Mouse (Mus musculus) R1 (cell line): ENCODE results near the gene Fuca1.

Source experiments
- DNase-seq: peaks from one replicate; pipeline ENCODE4 v3.0.0-alpha.2; 2018; ENCODE audit warnings: low read depth, low spot score

The Fuca1 gene

GRCm38 (mm10) chr4:135920304-135921241 lies at the start of gene Fuca1:
Gene Fuca1 (plus strand): TSS chr4:135920735.
- DNase-seq = peak; percentile 98

- no peak for DNase-seq
These were observed 48.5 kb upstream of the Fuca1 start for GRCm38 (mm10) chr4:135872015-135872414.

GRCm38 (mm10) chr4:135872589-135873391 lies 47.7 kb upstream of the Fuca1 start:
- peak; percentile 40 for DNase-seq

- peak; percentile 93 for DNase-seq
These were observed 46.9 kb upstream of the Fuca1 start, which contains the start of gene Pnrc2 for GRCm38 (mm10) chr4:135873526-135874202. Gene Pnrc2 (minus strand): TSS chr4:135873850.

- DNase-seq = no peak
These were observed 45.7 kb upstream of the Fuca1 start for GRCm38 (mm10) chr4:135874564-135875535.

- DNase-seq = no peak
These were observed 45.0 kb upstream of the Fuca1 start for GRCm38 (mm10) chr4:135875546-135875945.

- DNase-seq = peak; percentile 56
These were observed 44.4 kb upstream of the Fuca1 start for GRCm38 (mm10) chr4:135875991-135876582.

GRCm38 (mm10) chr4:135876583-135877020 lies 43.9 kb upstream of the Fuca1 start:
- peak; percentile 76 for DNase-seq

- DNase-seq = no peak
These were observed 42.8 kb upstream of the Fuca1 start for GRCm38 (mm10) chr4:135877742-135878141.

GRCm38 (mm10) chr4:135879021-135879420 lies 41.5 kb upstream of the Fuca1 start:
- DNase-seq = no peak

- no peak for DNase-seq
These were observed 40.5 kb upstream of the Fuca1 start for GRCm38 (mm10) chr4:135880018-135880417.

- no peak for DNase-seq
These were observed 40.0 kb upstream of the Fuca1 start for GRCm38 (mm10) chr4:135880576-135880975.

- no peak for DNase-seq
These were observed 38.5 kb upstream of the Fuca1 start for GRCm38 (mm10) chr4:135882023-135882422.

GRCm38 (mm10) chr4:135883401-135883851 lies 37.1 kb upstream of the Fuca1 start:
- DNase-seq = peak; percentile 21

- DNase-seq = no peak
These were observed 36.5 kb upstream of the Fuca1 start for GRCm38 (mm10) chr4:135883881-135884516.

GRCm38 (mm10) chr4:135884531-135884930 lies 36.0 kb upstream of the Fuca1 start:
- peak; percentile 66 for DNase-seq

GRCm38 (mm10) chr4:135885676-135886075 lies 34.9 kb upstream of the Fuca1 start:
- no peak for DNase-seq

- no peak for DNase-seq
These were observed 34.4 kb upstream of the Fuca1 start for GRCm38 (mm10) chr4:135886184-135886583.

GRCm38 (mm10) chr4:135888448-135889057 lies 32.0 kb upstream of the Fuca1 start:
- peak; percentile 42 for DNase-seq
